Comparison of ENCODE assay signal across 15 mouse cellular contexts in genomic region chr3:96690298-96690697, GRCm38 (mm10). TPM values are rescaled to one million over a fixed set of nuclear protein-coding genes. Genes with fewer than 3 reads are reported as not detected.
DNase-seq lines count a peak whose midpoint lies in the region; ATAC-seq and TF ChIP-seq lines count a peak whose summit lies in the region.
"Had no signal": no experiment of that assay in that cellular context is flagged by ENCODE, and none has a peak within 500 bp of the region (broad histone marks: within the 10 kb centered on the region; RNA-seq: fewer than 3 reads in every experiment).

No protein-coding gene starts in this region.

- no peak overlapping the region for H3K4me3 ChIP-seq in kidney, postnatal 0 days (replicated peaks; ENCODE audit: low read depth, low read length)
- H3K4me3 ChIP-seq: heart, embryonic 10.5 days; lung, embryonic 15.5 days had no signal

- no peaks in the 10 kb centered on the region for H3K36me3 ChIP-seq in kidney, postnatal 0 days (ENCODE audit: insufficient read depth, low read length)
- H3K36me3 ChIP-seq: heart, embryonic 10.5 days; lung, embryonic 15.5 days had no signal

- no peak overlapping the region for H3K9ac ChIP-seq in kidney, postnatal 0 days (ENCODE audit: low read depth, low read length)
- H3K9ac ChIP-seq: lung, embryonic 15.5 days had no signal

- DNase-seq in CD4-positive, CD25-positive, alpha-beta regulatory T cell, adult 2 months (ENCODE audit: low read depth, low spot score), result peak; percentile 51
- DNase-seq in kidney, postnatal 0 days (ENCODE audit: low spot score), result no peak
- no peak for DNase-seq in kidney, postnatal 4 days
- DNase-seq in 3T3-L1 (ENCODE audit: low read depth, low spot score), result peak; percentile 29
- no peak for DNase-seq in thymus, postnatal 36 days
- no peak for DNase-seq in left cerebral cortex, postnatal 14 days (ENCODE audit: low spot score in 2 of 2)
- DNase-seq: cerebellum, postnatal 36 days; kidney, adult 9 months; left cerebral cortex, postnatal 4 days; midbrain, embryonic 14.5 days; spleen, adult 18-20 months had no signal

- no peak for ATAC-seq in CD4-positive, CD25-positive, alpha-beta regulatory T cell, adult 4 months
- no peak for ATAC-seq in kidney, postnatal 0 days (replicated peaks; ENCODE audit: low FRiP score, low read depth)
- peak; percentile 32 to 56; a peak in 2 of 4 replicates for ATAC-seq in hematopoietic stem cell, adult 5-6 weeks (replicated peaks in 1 of 2; ENCODE audit: insufficient read depth in 1 of 2, low FRiP score in 2 of 2, low TSS enrichment in 1 of 2, low read depth in 1 of 2, poor library complexity in 2 of 2, severe bottlenecking in 2 of 2)

- 55% methylated on average over 3 of the region's 3 CpGs for WGBS in kidney, postnatal 0 days

- H3K9me3 ChIP-seq in kidney, postnatal 0 days (replicated peaks; ENCODE audit: low read length), result no peaks in the 10 kb centered on the region
- H3K9me3 ChIP-seq: heart, embryonic 10.5 days; lung, embryonic 15.5 days had no signal

- TF ChIP-seq CTCF in kidney, postnatal 0 days (IDR thresholded peaks at IDR 0.05; ENCODE audit: low read depth), result peak; percentile 47; the same call in 1 of the 2 replicates

- no peak overlapping the region for H3K4me2 ChIP-seq in kidney, postnatal 0 days (ENCODE audit: low read length)
- H3K4me2 ChIP-seq: lung, embryonic 15.5 days had no signal

- no peaks in the 10 kb centered on the region for H3K27me3 ChIP-seq in kidney, postnatal 0 days (ENCODE audit: insufficient read depth, low read length)

- H3K4me1 ChIP-seq in kidney, postnatal 0 days (replicated peaks; ENCODE audit: insufficient read depth, low read length), result no peaks in the 10 kb centered on the region

- intact Hi-C loops in left cerebral cortex, postnatal 14 days (cut with DNase I), result no loop called here

- no peak overlapping the region for H3K27ac ChIP-seq in kidney, postnatal 0 days
- H3K27ac ChIP-seq: heart, embryonic 10.5 days; lung, embryonic 15.5 days had no signal

RNA-seq across cellular contexts. Expression of gene Pias3, which starts 5.9 kb away (rescaled TPM):
- polyA plus RNA-seq in CD4-positive, CD25-positive, alpha-beta regulatory T cell, adult 4 months (2017; shearing (Covaris generic)), result 10 to 100 TPM; 41.9 to 83.2 TPM
- polyA plus RNA-seq in kidney, postnatal 0 days (2015; fragmentation: Nextera tagmentation; extraction: Ambion mirVana), result 38.7 and 39.1 TPM in 2 replicates
- total RNA-seq in hematopoietic stem cell, adult 5-6 weeks (2017), result 13.1 and 19.0 TPM in 2 replicates
- 10 to 100 TPM; 17.6 to 22.7 TPM for total RNA-seq in left cerebral cortex, postnatal 14 days (2021)

RNA-seq across cellular contexts. Expression of gene Nudt17, which starts 18.1 kb away (rescaled TPM):
- 1 to 10 TPM in 1 of 2 experiments, under 1 TPM in 1; 0.87 to 1.9 TPM for polyA plus RNA-seq in CD4-positive, CD25-positive, alpha-beta regulatory T cell, adult 4 months (2017; shearing (Covaris generic))
- polyA plus RNA-seq in kidney, postnatal 0 days (2015; fragmentation: Nextera tagmentation; extraction: Ambion mirVana), result 8.2 and 9.5 TPM in 2 replicates
- not detected in 2 replicates for total RNA-seq in hematopoietic stem cell, adult 5-6 weeks (2017)
- total RNA-seq in left cerebral cortex, postnatal 14 days (2021), result 1 to 10 TPM; 5.7 to 6.6 TPM

RNA-seq across cellular contexts. Expression of gene Ankrd35, which starts 20.4 kb away (rescaled TPM):
- polyA plus RNA-seq in CD4-positive, CD25-positive, alpha-beta regulatory T cell, adult 4 months (2017; shearing (Covaris generic)), result not detected
- 1.0 and 1.3 TPM in 2 replicates for polyA plus RNA-seq in kidney, postnatal 0 days (2015; fragmentation: Nextera tagmentation; extraction: Ambion mirVana)
- 0.06 TPM in 1 of 2 replicates, not detected in the other for total RNA-seq in hematopoietic stem cell, adult 5-6 weeks (2017)
- total RNA-seq in left cerebral cortex, postnatal 14 days (2021), result 1 to 10 TPM; 4.6 to 7.6 TPM

RNA-seq across cellular contexts. Expression of gene Polr3c, which starts 37.1 kb away (rescaled TPM):
- polyA plus RNA-seq in CD4-positive, CD25-positive, alpha-beta regulatory T cell, adult 4 months (2017; shearing (Covaris generic)), result 10 to 100 TPM; 59.7 to 80.3 TPM
- 25.3 and 29.8 TPM in 2 replicates for polyA plus RNA-seq in kidney, postnatal 0 days (2015; fragmentation: Nextera tagmentation; extraction: Ambion mirVana)
- 23.1 and 24.8 TPM in 2 replicates for total RNA-seq in hematopoietic stem cell, adult 5-6 weeks (2017)
- 10 to 100 TPM; 25.5 to 27.7 TPM for total RNA-seq in left cerebral cortex, postnatal 14 days (2021)

RNA-seq across cellular contexts. Expression of gene Rnf115, which starts 37.2 kb away (rescaled TPM):
- polyA plus RNA-seq in CD4-positive, CD25-positive, alpha-beta regulatory T cell, adult 4 months (2017; shearing (Covaris generic)), result 10 to 100 TPM; 42.2 to 45.5 TPM
- polyA plus RNA-seq in kidney, postnatal 0 days (2015; fragmentation: Nextera tagmentation; extraction: Ambion mirVana), result 59.0 and 59.2 TPM in 2 replicates
- total RNA-seq in hematopoietic stem cell, adult 5-6 weeks (2017), result 78.4 and 100 TPM in 2 replicates
- 10 to 100 TPM; 72.8 to 76.7 TPM for total RNA-seq in left cerebral cortex, postnatal 14 days (2021)

Comparison
In these comparisons a context has a peak if more than half of its experiments do, and no peak if none do; other contexts are left out.
1. DNase-seq: peak in CD4-positive, CD25-positive, alpha-beta regulatory T cell, adult 2 months (single experiment) and 3T3-L1 (single experiment); none in kidney, postnatal 0 days (single experiment), kidney, postnatal 4 days (0 of 2), thymus, postnatal 36 days (0 of 2) and left cerebral cortex, postnatal 14 days (0 of 2).
2. ATAC-seq: peak in hematopoietic stem cell, adult 5-6 weeks (2 of 2); none in CD4-positive, CD25-positive, alpha-beta regulatory T cell, adult 4 months (single experiment) and kidney, postnatal 0 days (single experiment).